Mouse (Mus musculus): ENCODE results near the gene Tnfrsf13b.

- TF ChIP-seq TAL1 (IDR thresholded peaks at IDR 0.05; ENCODE audit: low read length) (no peak), GATA1 (IDR thresholded peaks at IDR 0.05; ENCODE audit: low read length) (no peak)
Observed at GRCm38 (mm10) chr11:61170184-61170583, 43.6 kb downstream of the Tnfrsf13b start.

Measured in erythroblast, embryonic 14.5 days (primary cell).